Mouse (Mus musculus): ENCODE measurements around the gene Wiz.

The Wiz gene

DNA sequence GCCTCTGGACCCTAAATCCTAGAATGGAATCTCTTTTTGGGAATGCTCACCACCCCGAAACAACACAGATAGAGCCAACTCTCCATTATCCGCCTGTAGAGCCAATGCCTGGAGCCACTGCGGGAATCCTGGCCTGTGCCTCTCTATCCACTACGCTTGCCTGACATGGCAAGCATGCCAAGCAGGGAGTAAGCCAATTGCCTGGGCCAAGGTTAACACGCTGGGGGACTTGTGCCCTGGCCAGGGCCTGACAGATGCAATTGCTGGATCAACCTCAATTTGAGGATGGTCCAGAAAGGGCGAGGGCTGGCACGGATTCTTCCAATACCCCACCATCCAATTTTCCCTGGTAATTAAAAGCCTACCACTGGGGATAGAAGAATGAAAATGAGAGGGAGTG, 6.7 kb downstream of the Wiz start:
- DNase-seq (ENCODE audit: extremely low spot score, low read depth, low spot score): no peak

DNA sequence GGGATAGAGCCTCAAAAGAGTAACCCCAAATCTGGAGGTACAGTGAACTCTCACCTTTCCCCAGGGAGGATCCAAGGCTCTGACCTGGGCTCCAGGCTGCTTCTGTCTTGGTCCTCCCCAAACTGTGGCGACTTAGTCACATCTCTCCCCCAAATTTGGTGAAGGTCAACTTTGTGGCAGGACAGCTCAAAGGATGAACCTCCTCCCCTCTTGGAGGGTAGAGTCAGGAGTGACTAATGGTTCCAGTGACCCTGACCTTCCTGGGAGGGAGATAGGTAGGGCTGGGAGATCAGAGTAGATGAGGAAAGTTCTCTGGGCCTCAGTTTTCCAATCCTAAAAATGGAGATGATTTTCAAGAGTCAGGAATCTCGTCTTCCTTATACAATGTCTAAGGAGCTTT, 10.5 kb downstream of the Wiz start:
- no peak for DNase-seq (ENCODE audit: extremely low spot score, low read depth, low spot score)

GRCm38 (mm10) chr17:32377137-32377536, 12.1 kb downstream of the Wiz start:
- no peak for DNase-seq (ENCODE audit: extremely low spot score, low read depth, low spot score)

GRCm38 (mm10) chr17:32376475-32376874, 12.8 kb downstream of the Wiz start:
- DNase-seq (ENCODE audit: extremely low spot score, low read depth, low spot score): no peak

DNA sequence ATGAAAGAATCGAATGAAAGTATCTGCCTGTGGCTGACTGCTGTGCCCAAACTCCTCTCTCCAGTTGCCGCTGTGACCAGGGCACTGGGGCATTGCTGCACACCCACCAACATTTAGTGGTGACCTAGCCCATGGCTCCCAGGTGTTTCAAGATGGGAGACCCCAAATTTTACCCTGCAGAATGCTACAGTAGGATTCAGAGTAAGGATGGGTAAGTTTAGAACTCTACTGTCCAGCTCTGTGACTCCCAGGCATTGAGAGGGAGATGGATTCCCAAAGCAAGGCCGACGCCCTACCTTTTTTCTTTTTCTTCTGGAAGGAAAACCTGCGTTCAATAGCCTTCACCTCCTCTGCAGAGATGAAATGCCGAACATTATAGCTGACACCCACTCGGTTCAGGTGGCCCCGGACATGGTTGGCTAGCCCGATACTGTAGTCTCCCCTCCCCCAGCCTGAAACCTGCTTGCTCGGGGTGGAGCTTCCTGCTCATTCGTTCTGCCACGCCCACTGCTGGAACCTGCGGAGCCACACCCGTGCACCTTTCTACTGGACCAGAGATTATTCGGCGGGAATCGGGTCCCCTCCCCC, 20.2 kb downstream of the Wiz start:
- no peak for DNase-seq (ENCODE audit: extremely low spot score, low read depth, low spot score)

GRCm38 (mm10) chr17:32367706-32368105, 21.5 kb downstream of the Wiz start:
- no peak for DNase-seq (ENCODE audit: extremely low spot score, low read depth, low spot score)

GRCm38 (mm10) chr17:32365296-32365695, 23.9 kb downstream of the Wiz start:
- no peak for DNase-seq (ENCODE audit: extremely low spot score, low read depth, low spot score)

DNA sequence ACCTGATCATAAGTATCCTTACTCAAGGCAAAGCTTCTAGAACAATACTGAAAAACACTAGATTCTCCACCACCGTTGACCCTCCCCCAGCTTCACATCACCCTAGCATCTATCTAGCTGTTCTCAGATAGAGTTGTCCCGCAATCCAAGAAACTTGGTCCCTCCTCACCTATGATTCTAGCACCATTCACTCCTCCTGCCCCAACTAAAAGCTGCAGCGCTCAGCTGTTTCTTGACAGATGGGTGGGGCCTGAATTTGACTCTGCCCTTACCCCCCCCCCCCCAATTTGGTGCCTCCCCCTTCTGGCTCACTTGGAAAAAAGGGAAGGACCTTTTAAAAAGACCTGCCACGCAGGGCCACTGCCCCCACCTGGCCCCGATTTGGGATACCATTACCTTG, 24.4 kb downstream of the Wiz start:
- DNase-seq (ENCODE audit: extremely low spot score, low read depth, low spot score): no peak

DNA sequence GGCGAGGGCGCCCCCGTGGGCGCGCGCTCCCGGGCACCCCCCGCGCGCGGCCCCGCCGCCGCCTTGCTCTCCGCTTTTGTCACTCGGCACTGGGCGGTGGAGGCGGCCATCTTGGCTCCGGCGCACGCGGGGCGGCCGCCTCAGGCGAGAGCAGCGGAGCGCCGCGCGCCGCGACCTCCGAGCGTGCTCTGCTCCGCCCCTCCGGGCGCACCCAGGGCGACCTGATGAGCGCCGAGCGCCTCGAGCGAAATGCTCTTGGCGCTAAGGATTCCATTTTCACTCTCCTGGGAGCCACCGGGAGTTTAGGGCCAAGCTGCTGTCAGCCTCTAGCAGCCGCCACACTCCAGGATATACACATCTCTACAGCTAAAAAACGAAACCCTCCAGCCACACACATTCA, 24.9 kb downstream of the Wiz start:
- DNase-seq (ENCODE audit: extremely low spot score, low read depth, low spot score): peak; percentile 82

GRCm38 (mm10) chr17:32363821-32364301, 25.4 kb downstream of the Wiz start:
- DNase-seq (ENCODE audit: extremely low spot score, low read depth, low spot score): no peak

GRCm38 (mm10) chr17:32362686-32363085, 26.6 kb downstream of the Wiz start:
- no peak for DNase-seq (ENCODE audit: extremely low spot score, low read depth, low spot score)

GRCm38 (mm10) chr17:32359928-32360327, 29.3 kb downstream of the Wiz start:
- DNase-seq (ENCODE audit: extremely low spot score, low read depth, low spot score): no peak

- no peak for DNase-seq (ENCODE audit: extremely low spot score, low read depth, low spot score)
These were observed 30.3 kb downstream of the Wiz start for GRCm38 (mm10) chr17:32358943-32359340.

DNA sequence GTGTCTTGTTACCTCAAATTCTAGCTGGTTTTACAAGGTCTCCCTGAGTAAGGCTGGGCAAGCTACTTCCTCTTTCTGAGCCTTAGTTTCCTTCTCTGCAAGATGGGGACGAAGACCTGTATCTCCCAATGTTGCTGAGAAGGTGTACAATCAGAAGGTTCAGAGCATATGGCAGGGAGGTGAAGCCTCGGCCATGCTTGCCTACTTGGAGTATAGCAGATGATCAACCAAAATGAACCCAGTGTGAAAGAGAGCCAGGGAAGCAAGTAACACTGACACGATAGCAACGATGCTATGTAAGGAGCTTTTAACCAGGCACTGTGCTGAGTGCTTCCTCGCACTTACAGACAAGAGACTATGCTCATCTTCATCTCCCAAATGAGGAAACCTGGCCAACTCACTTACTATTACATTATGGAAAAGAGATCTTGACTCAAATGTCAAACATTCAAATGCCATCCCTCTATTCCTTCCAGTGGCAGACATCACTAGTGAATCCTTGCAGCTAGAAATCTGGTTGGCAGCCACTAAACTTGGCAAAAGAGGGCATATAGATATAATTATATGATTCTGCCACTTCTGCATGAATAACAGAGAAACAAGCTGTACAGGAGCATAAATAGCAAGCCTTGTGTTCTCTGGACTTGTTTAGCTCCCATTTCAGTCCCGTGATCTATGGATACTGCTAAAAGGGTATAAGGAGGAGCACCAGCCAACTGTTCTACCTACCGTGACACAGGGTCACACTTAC, 30.9 kb downstream of the Wiz start:
- no peak for DNase-seq (ENCODE audit: extremely low spot score, low read depth, low spot score)

- no peak for DNase-seq (ENCODE audit: extremely low spot score, low read depth, low spot score)
These were observed 32.2 kb downstream of the Wiz start for GRCm38 (mm10) chr17:32356766-32357760.

DNA sequence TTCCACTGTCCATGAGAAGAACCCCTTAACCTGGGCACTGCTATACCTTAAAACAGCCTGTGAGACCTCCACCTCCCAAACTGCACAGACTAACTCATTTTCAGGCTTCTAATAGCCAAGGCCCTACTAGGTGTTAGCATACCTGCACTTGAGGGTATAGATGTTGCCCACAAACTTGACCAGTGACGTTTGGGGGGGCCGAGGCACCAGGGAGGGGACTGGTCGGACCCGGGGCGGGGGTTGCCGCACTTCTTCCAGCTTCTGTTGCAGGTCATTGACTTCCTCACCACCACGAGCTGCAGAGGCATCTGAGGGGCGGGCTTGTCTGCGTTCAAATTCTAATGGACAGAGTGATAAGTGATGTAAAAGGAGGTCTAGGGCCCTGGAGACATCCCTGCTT, 33.0 kb downstream of the Wiz start:
- no peak for DNase-seq (ENCODE audit: extremely low spot score, low read depth, low spot score)

DNA sequence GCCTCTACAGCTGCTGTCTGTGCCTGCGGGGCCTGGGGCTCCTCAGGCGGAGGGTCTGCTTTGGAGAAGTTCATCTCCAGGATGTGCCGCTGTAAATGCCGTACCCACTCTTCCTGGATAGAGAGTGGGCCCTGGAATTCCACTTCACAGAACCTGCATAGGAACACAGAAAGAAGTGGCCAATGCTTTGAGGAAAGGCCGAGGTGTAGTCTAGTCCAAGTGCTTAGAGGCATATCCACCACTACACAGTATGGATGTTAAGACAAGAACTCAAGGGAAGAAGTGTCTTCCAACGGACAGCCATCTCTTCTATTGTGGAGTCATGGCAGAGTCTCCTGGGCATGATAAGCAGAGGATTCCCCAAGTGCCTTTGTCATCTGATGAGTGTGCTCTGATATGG, 34.2 kb downstream of the Wiz start:
- DNase-seq (ENCODE audit: extremely low spot score, low read depth, low spot score): no peak

GRCm38 (mm10) chr17:32354211-32354610, 35.0 kb downstream of the Wiz start:
- no peak for DNase-seq (ENCODE audit: extremely low spot score, low read depth, low spot score)

DNA sequence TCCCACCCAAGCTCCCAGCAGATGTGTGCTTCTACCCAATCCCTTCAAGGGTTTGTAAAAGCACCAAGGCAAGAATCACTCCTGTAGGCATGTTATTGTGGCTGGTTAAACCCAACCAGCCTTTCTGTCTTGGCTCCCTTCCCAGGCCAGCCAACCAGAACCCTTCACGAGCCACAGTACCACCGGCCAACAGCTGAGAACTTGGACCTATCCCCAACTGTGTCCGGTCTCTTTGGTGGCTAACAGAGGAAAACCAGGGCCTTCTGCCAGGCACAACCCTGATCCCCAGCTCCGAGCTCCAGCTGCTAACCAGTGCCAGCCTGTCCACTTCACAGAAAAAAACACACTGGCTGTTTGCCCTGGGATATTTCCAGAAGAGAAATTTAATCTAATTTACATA, 35.5 kb downstream of the Wiz start:
- DNase-seq (ENCODE audit: extremely low spot score, low read depth, low spot score): no peak

DNA sequence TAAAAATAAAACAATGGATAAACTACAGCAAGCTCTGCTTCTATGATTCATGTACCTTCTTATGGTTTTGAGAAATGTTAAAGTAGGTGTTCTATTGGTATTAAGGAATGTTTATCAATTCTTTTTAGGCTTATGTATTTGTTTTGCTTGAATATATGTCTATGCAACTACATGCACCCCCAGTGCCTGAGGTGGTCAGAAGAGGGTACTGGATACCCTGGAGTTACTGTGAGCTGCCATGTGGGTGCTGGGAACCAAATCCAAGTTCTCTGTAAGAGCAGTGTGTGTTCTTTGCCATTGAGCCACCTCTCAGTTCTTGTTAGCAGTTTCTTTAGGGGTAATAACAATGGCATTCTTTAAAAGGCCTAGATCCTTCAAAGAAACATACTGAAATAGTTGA, 37.5 kb downstream of the Wiz start:
- no peak for DNase-seq (ENCODE audit: extremely low spot score, low read depth, low spot score)

DNA sequence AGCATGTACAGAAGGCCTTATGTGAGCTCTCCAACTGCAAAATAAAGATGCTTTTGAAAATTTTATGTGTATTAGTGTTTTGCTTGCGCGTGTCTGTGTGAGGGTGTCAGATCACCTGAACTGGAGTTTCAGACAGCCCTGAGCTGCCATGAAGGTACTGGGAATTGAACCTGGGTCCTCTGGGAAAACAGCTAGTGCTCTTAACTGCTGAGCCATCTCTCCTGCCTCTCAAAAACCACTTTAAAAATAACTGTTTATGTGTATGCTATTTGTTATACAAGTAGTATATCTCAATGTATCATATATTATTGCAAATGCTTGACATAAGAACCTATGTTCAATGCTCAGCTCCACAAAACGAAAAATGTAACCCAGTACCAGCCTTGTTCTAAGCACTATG, 38.0 kb downstream of the Wiz start:
- no peak for DNase-seq (ENCODE audit: extremely low spot score, low read depth, low spot score)
